Mouse (Mus musculus): ENCODE results near the gene Sfta2.

- no peak for TF ChIP-seq POLR2A (IDR thresholded peaks at IDR 0.05; ENCODE audit: borderline replicate concordance, extremely low read depth, insufficient read depth, insufficient read length, poor library complexity, severe bottlenecking)
- no peak for TF ChIP-seq CTCF (IDR thresholded peaks at IDR 0.05; ENCODE audit: borderline replicate concordance, extremely low read depth, insufficient read depth, insufficient read length)
Observed at GRCm38 (mm10) chr17:35554321-35554720, 47.0 kb upstream of the Sfta2 start.

All from brain, embryonic 14.5 days (tissue).